Mouse (Mus musculus): ENCODE measurements around the gene Lrrc61. TPM values are rescaled to one million over a fixed set of nuclear protein-coding genes. Genes with fewer than 3 reads are reported as not detected.
A peak's percentile ranks its signal among the peaks of the same experiment; 100 is the strongest.

The Lrrc61 gene
- polyA plus RNA-seq, 1 experiment from 2014 or later, result 6.6 TPM

- Histone ChIP-seq H3K4me1 (ENCODE audit: control insufficient read depth, insufficient read depth, low read length) (peaks cover 25% of the 10 kb centered on the region), H3K9ac (ENCODE audit: low read depth, low read length) (no peak within 1 kb of the TSS), H3K9me3 (replicated peaks; ENCODE audit: control insufficient read depth, low read length) (no peaks in the 10 kb centered on the region), H3K27ac (ENCODE audit: low read depth, low read length) (peak within 1 kb of the TSS; percentile 68), H3K27me3 (ENCODE audit: control insufficient read depth, insufficient read depth, low read length) (no peaks in the 10 kb centered on the region), H3K4me2 (peak within 1 kb of the TSS; percentile 27; the same call in 1 of the 2 replicates), H3K36me3 (ENCODE audit: control insufficient read depth, insufficient read depth, low read length) (no peaks in the 10 kb centered on the region), H3K4me3 (ENCODE audit: low read depth, low read length) (no peak within 1 kb of the TSS)
- ATAC-seq (replicated peaks; ENCODE audit: insufficient number of reproducible peaks, low FRiP score, low TSS enrichment), result no peak
- 18% methylated on average over 6 of the region's 6 CpGs for WGBS (ENCODE audit: insufficient replicate concordance)
Observed at GRCm38 (mm10) chr6:48572572-48573061, 18.0 kb downstream of the Lrrc61 start, which contains the start of gene Rarres2. Gene Rarres2, minus strand, starts transcription at chr6:48572789.

- Histone ChIP-seq H3K36me3 (ENCODE audit: control insufficient read depth, insufficient read depth, low read length) (no peaks in the 10 kb centered on the region), H3K27me3 (ENCODE audit: control insufficient read depth, insufficient read depth, low read length) (no peaks in the 10 kb centered on the region), H3K4me1 (ENCODE audit: control insufficient read depth, insufficient read depth, low read length) (peaks cover 22% of the 10 kb centered on the region), H3K9me3 (replicated peaks; ENCODE audit: control insufficient read depth, low read length) (no peaks in the 10 kb centered on the region), H3K9ac (ENCODE audit: low read depth, low read length) (no peak overlapping the region), H3K4me3 (ENCODE audit: low read depth, low read length) (no peak overlapping the region), H3K27ac (ENCODE audit: low read depth, low read length) (peak overlapping the region; percentile 68), H3K4me2 (no peak overlapping the region)
- peak; percentile 65 for ATAC-seq (replicated peaks; ENCODE audit: insufficient number of reproducible peaks, low FRiP score, low TSS enrichment)
- 20% methylated on average over 10 of the region's 10 CpGs for WGBS (ENCODE audit: insufficient replicate concordance)
Observed at GRCm38 (mm10) chr6:48573280-48573679, 18.7 kb downstream of the Lrrc61 start.

GRCm38 (mm10) chr6:48573981-48574380 is 19.4 kb downstream of the Lrrc61 start:
- no peak overlapping the region for H3K4me3 ChIP-seq (ENCODE audit: low read depth, low read length)
- no peaks in the 10 kb centered on the region for H3K9me3 ChIP-seq (replicated peaks; ENCODE audit: control insufficient read depth, low read length)
- peaks cover 18% of the 10 kb centered on the region for H3K4me1 ChIP-seq (ENCODE audit: control insufficient read depth, insufficient read depth, low read length)
- H3K27ac ChIP-seq (ENCODE audit: low read depth, low read length), result 0 out of 2 replicates have a peak overlapping the region, but pooled peaks have one; percentile 10
- H3K4me2 ChIP-seq, result no peak overlapping the region
- WGBS (ENCODE audit: insufficient replicate concordance), result 60% methylated on average over 3 of the region's 3 CpGs
- no peaks in the 10 kb centered on the region for H3K27me3 ChIP-seq (ENCODE audit: control insufficient read depth, insufficient read depth, low read length)
- no peak for ATAC-seq (replicated peaks; ENCODE audit: insufficient number of reproducible peaks, low FRiP score, low TSS enrichment)
- H3K36me3 ChIP-seq (ENCODE audit: control insufficient read depth, insufficient read depth, low read length), result no peaks in the 10 kb centered on the region
- H3K9ac ChIP-seq (ENCODE audit: low read depth, low read length), result no peak overlapping the region

GRCm38 (mm10) chr6:48578736-48579135 is 24.1 kb downstream of the Lrrc61 start:
- H3K27me3 ChIP-seq (ENCODE audit: control insufficient read depth, insufficient read depth, low read length), result no peaks in the 10 kb centered on the region
- WGBS (ENCODE audit: insufficient replicate concordance), result 51% methylated on average over 5 of the region's 5 CpGs
- no peak overlapping the region for H3K4me3 ChIP-seq (ENCODE audit: low read depth, low read length)
- no peaks in the 10 kb centered on the region for H3K36me3 ChIP-seq (ENCODE audit: control insufficient read depth, insufficient read depth, low read length)
- peak overlapping the region; percentile 25; the same call in 1 of the 2 replicates for H3K27ac ChIP-seq (ENCODE audit: low read depth, low read length)
- H3K4me2 ChIP-seq, result no peak overlapping the region
- H3K9ac ChIP-seq (ENCODE audit: low read depth, low read length), result no peak overlapping the region
- ATAC-seq (replicated peaks; ENCODE audit: insufficient number of reproducible peaks, low FRiP score, low TSS enrichment), result no peak
- H3K4me1 ChIP-seq (ENCODE audit: control insufficient read depth, insufficient read depth, low read length), result peaks cover 6% of the 10 kb centered on the region
- no peaks in the 10 kb centered on the region for H3K9me3 ChIP-seq (replicated peaks; ENCODE audit: control insufficient read depth, low read length)

GRCm38 (mm10) chr6:48579215-48579648 is 24.6 kb downstream of the Lrrc61 start:
- 19% methylated on average over 5 of the region's 5 CpGs for WGBS (ENCODE audit: insufficient replicate concordance)
- peak overlapping the region; percentile 50 for H3K9ac ChIP-seq (ENCODE audit: low read depth, low read length)
- no peaks in the 10 kb centered on the region for H3K36me3 ChIP-seq (ENCODE audit: control insufficient read depth, insufficient read depth, low read length)
- peaks cover 6% of the 10 kb centered on the region for H3K4me1 ChIP-seq (ENCODE audit: control insufficient read depth, insufficient read depth, low read length)
- H3K27me3 ChIP-seq (ENCODE audit: control insufficient read depth, insufficient read depth, low read length), result no peaks in the 10 kb centered on the region
- peak overlapping the region; percentile 9; the same call in 1 of the 2 replicates for H3K4me2 ChIP-seq
- ATAC-seq (replicated peaks; ENCODE audit: insufficient number of reproducible peaks, low FRiP score, low TSS enrichment), result no peak
- no peaks in the 10 kb centered on the region for H3K9me3 ChIP-seq (replicated peaks; ENCODE audit: control insufficient read depth, low read length)
- no peak overlapping the region for H3K4me3 ChIP-seq (ENCODE audit: low read depth, low read length)
- peak overlapping the region; percentile 25; the same call in 1 of the 2 replicates for H3K27ac ChIP-seq (ENCODE audit: low read depth, low read length)

- no peak overlapping the region for H3K4me2 ChIP-seq
- WGBS (ENCODE audit: insufficient replicate concordance), result 11% methylated on average over 3 of the region's 3 CpGs
- no peak for ATAC-seq (replicated peaks; ENCODE audit: insufficient number of reproducible peaks, low FRiP score, low TSS enrichment)
Observed at GRCm38 (mm10) chr6:48581257-48581656, 26.7 kb downstream of the Lrrc61 start.

GRCm38 (mm10) chr6:48582037-48582436 is 27.4 kb downstream of the Lrrc61 start:
- H3K27me3 ChIP-seq (ENCODE audit: control insufficient read depth, insufficient read depth, low read length), result no peaks in the 10 kb centered on the region
- H3K4me2 ChIP-seq, result no peak overlapping the region
- H3K9me3 ChIP-seq (replicated peaks; ENCODE audit: control insufficient read depth, low read length), result no peaks in the 10 kb centered on the region
- no peak for ATAC-seq (replicated peaks; ENCODE audit: insufficient number of reproducible peaks, low FRiP score, low TSS enrichment)
- H3K4me1 ChIP-seq (ENCODE audit: control insufficient read depth, insufficient read depth, low read length), result peaks cover 6% of the 10 kb centered on the region; the same call in 1 of the 2 replicates
- no peak overlapping the region for H3K27ac ChIP-seq (ENCODE audit: low read depth, low read length)
- no peak overlapping the region for H3K9ac ChIP-seq (ENCODE audit: low read depth, low read length)
- no peaks in the 10 kb centered on the region for H3K36me3 ChIP-seq (ENCODE audit: control insufficient read depth, insufficient read depth, low read length)
- 63% methylated on average over 3 of the region's 3 CpGs for WGBS (ENCODE audit: insufficient replicate concordance)
- H3K4me3 ChIP-seq (ENCODE audit: low read depth, low read length), result no peak overlapping the region

More at GRCm38 (mm10) chr6:48581257-48581656, 26.7 kb downstream of the Lrrc61 start:
- no peaks in the 10 kb centered on the region for H3K27me3 ChIP-seq (ENCODE audit: control insufficient read depth, insufficient read depth, low read length)
- H3K27ac ChIP-seq (ENCODE audit: low read depth, low read length), result 0 out of 2 replicates have a peak overlapping the region, but pooled peaks have one; percentile 17
- H3K4me3 ChIP-seq (ENCODE audit: low read depth, low read length), result no peak overlapping the region
- H3K9ac ChIP-seq (ENCODE audit: low read depth, low read length), result no peak overlapping the region
- H3K36me3 ChIP-seq (ENCODE audit: control insufficient read depth, insufficient read depth, low read length), result no peaks in the 10 kb centered on the region
- H3K9me3 ChIP-seq (replicated peaks; ENCODE audit: control insufficient read depth, low read length), result no peaks in the 10 kb centered on the region
- H3K4me1 ChIP-seq (ENCODE audit: control insufficient read depth, insufficient read depth, low read length), result peaks cover 6% of the 10 kb centered on the region; the same call in 1 of the 2 replicates

GRCm38 (mm10) chr6:48589194-48589750 is 34.7 kb downstream of the Lrrc61 start, which contains the start of gene Gm45021:
Gene Gm45021, plus strand, starts transcription at chr6:48589610.
- peak within 1 kb of the TSS; percentile 85 for H3K27ac ChIP-seq (ENCODE audit: low read depth, low read length)
- WGBS (ENCODE audit: insufficient replicate concordance), result 19% methylated on average over 6 of the region's 6 CpGs
- H3K4me3 ChIP-seq (ENCODE audit: low read depth, low read length), result no peak within 1 kb of the TSS
- no peak for ATAC-seq (replicated peaks; ENCODE audit: insufficient number of reproducible peaks, low FRiP score, low TSS enrichment)
- no peaks in the 10 kb centered on the region for H3K27me3 ChIP-seq (ENCODE audit: control insufficient read depth, insufficient read depth, low read length)
- peak within 1 kb of the TSS; percentile 59; the same call in 1 of the 2 replicates for H3K9ac ChIP-seq (ENCODE audit: low read depth, low read length)
- H3K4me1 ChIP-seq (ENCODE audit: control insufficient read depth, insufficient read depth, low read length), result peaks cover 9% of the 10 kb centered on the region
- H3K4me2 ChIP-seq, result peak within 1 kb of the TSS; percentile 20
- no peaks in the 10 kb centered on the region for H3K36me3 ChIP-seq (ENCODE audit: control insufficient read depth, insufficient read depth, low read length)
- no peaks in the 10 kb centered on the region for H3K9me3 ChIP-seq (replicated peaks; ENCODE audit: control insufficient read depth, low read length)
